Mouse (Mus musculus): Measurements from ENCODE around the gene Adamts16. TPM values are rescaled to one million over a fixed set of nuclear protein-coding genes. Genes with fewer than 3 reads are reported as not detected.
A peak's percentile ranks its signal among the peaks of the same experiment; 100 is the strongest.
"Not testable (repeated sequence)": the region's sequence is repeated elsewhere in the genome, so short reads cannot be mapped to it uniquely, and the experiment has no call there.

Adamts16 gene
- polyA plus RNA-seq, 1 experiment from 2014 or later, result 1.4 TPM

GRCm38 (mm10) chr13:70874741-70875140 lies 33.1 kb upstream of the Adamts16 start:
- H3K4me2 ChIP-seq (ENCODE audit: low read length), result no peak overlapping the region
- no peaks in the 10 kb centered on the region for H3K27me3 ChIP-seq (ENCODE audit: control insufficient read depth, insufficient read depth, low read length)
- no peaks in the 10 kb centered on the region for H3K36me3 ChIP-seq (ENCODE audit: control insufficient read depth, insufficient read depth, low read length)
- H3K9me3 ChIP-seq (ENCODE audit: control insufficient read depth, low read length), result no peaks in the 10 kb centered on the region
- DNase-seq, result no peak
- 0 out of 2 replicates have a peak, but pooled peaks cover 3% of the 10 kb centered on the region for H3K4me1 ChIP-seq (ENCODE audit: control insufficient read depth, insufficient read depth, low read length)
- H3K27ac ChIP-seq (replicated peaks; ENCODE audit: low read depth, low read length), result no peak overlapping the region
- no peak for ATAC-seq (ENCODE audit: low FRiP score, low TSS enrichment)
- H3K9ac ChIP-seq (replicated peaks; ENCODE audit: low read length), result no peak overlapping the region
- no peak overlapping the region for H3K4me3 ChIP-seq (replicated peaks; ENCODE audit: low read depth, low read length)

GRCm38 (mm10) chr13:70873851-70874250 lies 32.2 kb upstream of the Adamts16 start:
- not testable (repeated sequence) for H3K27ac ChIP-seq (replicated peaks; ENCODE audit: low read depth, low read length); H3K36me3 ChIP-seq (ENCODE audit: control insufficient read depth, insufficient read depth, low read length); H3K9ac ChIP-seq (replicated peaks; ENCODE audit: low read length); H3K4me2 ChIP-seq (ENCODE audit: low read length); ATAC-seq (ENCODE audit: low FRiP score, low TSS enrichment); H3K4me3 ChIP-seq (replicated peaks; ENCODE audit: low read depth, low read length); H3K9me3 ChIP-seq (ENCODE audit: control insufficient read depth, low read length); DNase-seq; H3K4me1 ChIP-seq (ENCODE audit: control insufficient read depth, insufficient read depth, low read length); H3K27me3 ChIP-seq (ENCODE audit: control insufficient read depth, insufficient read depth, low read length)
- 82% methylated on average over 12 of the region's 13 CpGs for WGBS

GRCm38 (mm10) chr13:70871049-70871448 lies 29.4 kb upstream of the Adamts16 start:
- Histone ChIP-seq H3K4me1 (ENCODE audit: control insufficient read depth, insufficient read depth, low read length) (0 out of 2 replicates have a peak, but pooled peaks cover 3% of the 10 kb centered on the region), H3K36me3 (ENCODE audit: control insufficient read depth, insufficient read depth, low read length) (no peaks in the 10 kb centered on the region), H3K27me3 (ENCODE audit: control insufficient read depth, insufficient read depth, low read length) (no peaks in the 10 kb centered on the region), H3K9me3 (ENCODE audit: control insufficient read depth, low read length) (no peaks in the 10 kb centered on the region), H3K4me2 (ENCODE audit: low read length) (no peak overlapping the region), H3K27ac (replicated peaks; ENCODE audit: low read depth, low read length) (no peak overlapping the region), H3K9ac (replicated peaks; ENCODE audit: low read length) (no peak overlapping the region), H3K4me3 (replicated peaks; ENCODE audit: low read depth, low read length) (no peak overlapping the region)
- DNase-seq, result peak; percentile 58
- no peak for ATAC-seq (ENCODE audit: low FRiP score, low TSS enrichment)
- 58% methylated on average over 3 of the region's 3 CpGs for WGBS

GRCm38 (mm10) chr13:70866971-70867625 lies 25.5 kb upstream of the Adamts16 start:
- Histone ChIP-seq H3K4me2 (ENCODE audit: low read length) (no peak overlapping the region), H3K9ac (replicated peaks; ENCODE audit: low read length) (no peak overlapping the region), H3K4me1 (ENCODE audit: control insufficient read depth, insufficient read depth, low read length) (0 out of 2 replicates have a peak, but pooled peaks cover 3% of the 10 kb centered on the region), H3K27me3 (ENCODE audit: control insufficient read depth, insufficient read depth, low read length) (no peaks in the 10 kb centered on the region), H3K9me3 (ENCODE audit: control insufficient read depth, low read length) (no peaks in the 10 kb centered on the region), H3K4me3 (replicated peaks; ENCODE audit: low read depth, low read length) (no peak overlapping the region), H3K27ac (replicated peaks; ENCODE audit: low read depth, low read length) (no peak overlapping the region), H3K36me3 (ENCODE audit: control insufficient read depth, insufficient read depth, low read length) (no peaks in the 10 kb centered on the region)
- 95% methylated on average over 11 of the region's 11 CpGs for WGBS
- ATAC-seq (ENCODE audit: low FRiP score, low TSS enrichment), result no peak
- no peak for DNase-seq

GRCm38 (mm10) chr13:70865867-70866266 lies 24.3 kb upstream of the Adamts16 start:
- H3K36me3 ChIP-seq (ENCODE audit: control insufficient read depth, insufficient read depth, low read length), result no peaks in the 10 kb centered on the region

GRCm38 (mm10) chr13:70862162-70862908 lies 20.7 kb upstream of the Adamts16 start:
- DNase-seq (no peak), ATAC-seq (ENCODE audit: low FRiP score, low TSS enrichment) (no peak)
- WGBS, result 49% methylated on average over 7 of the region's 8 CpGs

More at GRCm38 (mm10) chr13:70865867-70866266, 24.3 kb upstream of the Adamts16 start:
- no peak overlapping the region for H3K9ac ChIP-seq (replicated peaks; ENCODE audit: low read length)
- H3K9me3 ChIP-seq (ENCODE audit: control insufficient read depth, low read length), result no peaks in the 10 kb centered on the region
- no peak overlapping the region for H3K4me3 ChIP-seq (replicated peaks; ENCODE audit: low read depth, low read length)
- no peak overlapping the region for H3K4me2 ChIP-seq (ENCODE audit: low read length)
- H3K4me1 ChIP-seq (ENCODE audit: control insufficient read depth, insufficient read depth, low read length), result no peaks in the 10 kb centered on the region
- 69% methylated on average over 5 of the region's 5 CpGs for WGBS
- no peak for ATAC-seq (ENCODE audit: low FRiP score, low TSS enrichment)
- DNase-seq, result peak; percentile 15
- no peaks in the 10 kb centered on the region for H3K27me3 ChIP-seq (ENCODE audit: control insufficient read depth, insufficient read depth, low read length)
- no peak overlapping the region for H3K27ac ChIP-seq (replicated peaks; ENCODE audit: low read depth, low read length)

GRCm38 (mm10) chr13:70853601-70854000 lies 12.0 kb upstream of the Adamts16 start:
- DNase-seq (no peak), ATAC-seq (ENCODE audit: low FRiP score, low TSS enrichment) (no peak)
- H3K4me3 ChIP-seq (replicated peaks; ENCODE audit: low read depth, low read length), result no peak overlapping the region
- no peak overlapping the region for H3K27ac ChIP-seq (replicated peaks; ENCODE audit: low read depth, low read length)
- H3K4me2 ChIP-seq (ENCODE audit: low read length), result no peak overlapping the region
- no peak overlapping the region for H3K9ac ChIP-seq (replicated peaks; ENCODE audit: low read length)
- no peaks in the 10 kb centered on the region for H3K9me3 ChIP-seq (ENCODE audit: control insufficient read depth, low read length)
- no peaks in the 10 kb centered on the region for H3K36me3 ChIP-seq (ENCODE audit: control insufficient read depth, insufficient read depth, low read length)
- no peaks in the 10 kb centered on the region for H3K4me1 ChIP-seq (ENCODE audit: control insufficient read depth, insufficient read depth, low read length)
- H3K27me3 ChIP-seq (ENCODE audit: control insufficient read depth, insufficient read depth, low read length), result no peaks in the 10 kb centered on the region

More at GRCm38 (mm10) chr13:70862162-70862908, 20.7 kb upstream of the Adamts16 start:
- no peaks in the 10 kb centered on the region for H3K27me3 ChIP-seq (ENCODE audit: control insufficient read depth, insufficient read depth, low read length)
- H3K4me1 ChIP-seq (ENCODE audit: control insufficient read depth, insufficient read depth, low read length), result no peaks in the 10 kb centered on the region
- no peak overlapping the region for H3K9ac ChIP-seq (replicated peaks; ENCODE audit: low read length)
- no peaks in the 10 kb centered on the region for H3K36me3 ChIP-seq (ENCODE audit: control insufficient read depth, insufficient read depth, low read length)
- H3K9me3 ChIP-seq (ENCODE audit: control insufficient read depth, low read length), result no peaks in the 10 kb centered on the region
- no peak overlapping the region for H3K27ac ChIP-seq (replicated peaks; ENCODE audit: low read depth, low read length)
- no peak overlapping the region for H3K4me2 ChIP-seq (ENCODE audit: low read length)
- H3K4me3 ChIP-seq (replicated peaks; ENCODE audit: low read depth, low read length), result no peak overlapping the region

GRCm38 (mm10) chr13:70846933-70847332 lies 5.3 kb upstream of the Adamts16 start:
- no peak overlapping the region for H3K9ac ChIP-seq (replicated peaks; ENCODE audit: low read length)
- H3K4me3 ChIP-seq (replicated peaks; ENCODE audit: low read depth, low read length), result no peak overlapping the region
- H3K27me3 ChIP-seq (ENCODE audit: control insufficient read depth, insufficient read depth, low read length), result peaks cover 6% of the 10 kb centered on the region; the same call in 1 of the 2 replicates
- WGBS, result 62% methylated on average over 2 of the region's 2 CpGs
- no peak overlapping the region for H3K27ac ChIP-seq (replicated peaks; ENCODE audit: low read depth, low read length)
- ATAC-seq (ENCODE audit: low FRiP score, low TSS enrichment) (no peak), DNase-seq (no peak)
- H3K9me3 ChIP-seq (ENCODE audit: control insufficient read depth, low read length), result no peaks in the 10 kb centered on the region
- H3K4me2 ChIP-seq (ENCODE audit: low read length), result no peak overlapping the region
- no peaks in the 10 kb centered on the region for H3K36me3 ChIP-seq (ENCODE audit: control insufficient read depth, insufficient read depth, low read length)
- no peaks in the 10 kb centered on the region for H3K4me1 ChIP-seq (ENCODE audit: control insufficient read depth, insufficient read depth, low read length)

- H3K36me3 ChIP-seq (ENCODE audit: control insufficient read depth, insufficient read depth, low read length), result no peaks in the 10 kb centered on the region
- DNase-seq (no peak), ATAC-seq (ENCODE audit: low FRiP score, low TSS enrichment) (no peak)
- H3K4me3 ChIP-seq (replicated peaks; ENCODE audit: low read depth, low read length), result no peak overlapping the region
- H3K4me1 ChIP-seq (ENCODE audit: control insufficient read depth, insufficient read depth, low read length), result no peaks in the 10 kb centered on the region; the same call in 1 of the 2 replicates
- no peaks in the 10 kb centered on the region for H3K9me3 ChIP-seq (ENCODE audit: control insufficient read depth, low read length)
- H3K9ac ChIP-seq (replicated peaks; ENCODE audit: low read length), result no peak overlapping the region
- H3K27ac ChIP-seq (replicated peaks; ENCODE audit: low read depth, low read length), result no peak overlapping the region
- no peak overlapping the region for H3K4me2 ChIP-seq (ENCODE audit: low read length)
- WGBS, result 81% methylated on average over 7 of the region's 7 CpGs
- H3K27me3 ChIP-seq (ENCODE audit: control insufficient read depth, insufficient read depth, low read length), result peaks cover 6% of the 10 kb centered on the region; the same call in 1 of the 2 replicates
Observed at GRCm38 (mm10) chr13:70845526-70845925, 3.9 kb upstream of the Adamts16 start.
